Mouse (Mus musculus): ENCODE results near the gene Atf1.

- TF ChIP-seq CTCF (IDR thresholded peaks at IDR 0.05; ENCODE audit: insufficient read depth, low read length) (no peak), POLR2A (IDR thresholded peaks at IDR 0.05; ENCODE audit: borderline replicate concordance, extremely low read depth, low read depth, low read length) (no peak)
Measured at GRCm38 (mm10) chr15:100179685-100180084, 47.9 kb upstream of the Atf1 start.

Data from lung, adult 2 months (tissue).